Mouse (Mus musculus) neural tube, embryonic 15.5 days (tissue): ENCODE data around the gene Ispd. TPM values are rescaled to one million over a fixed set of nuclear protein-coding genes. Genes with fewer than 3 reads are reported as not detected.

ENCODE experiments used
- ATAC-seq: fragments of 200-750 bp; cut with Nextera tagmentation; 2 replicates; pipeline ENCODE4 v1.8.0; 2017; ENCODE audit warnings: mild to moderate bottlenecking, moderate TSS enrichment, moderate library complexity; ENCODE audit not compliant: low FRiP score
- H3K27ac ChIP-seq: fragments of 300-500 bp; sonication (generic); replicated peaks from 2 replicates; pipeline ENCODE4 v1.5.1; 2015; ENCODE audit warnings: mild to moderate bottlenecking, inconsistent platforms
- H3K27me3 ChIP-seq: fragments of 300-500 bp; sonication (generic); replicated peaks from 2 replicates; pipeline ENCODE4 v1.6.1; 2015; ENCODE audit warnings: inconsistent platforms
- H3K36me3 ChIP-seq: fragments of 300-500 bp; sonication (generic); 2 replicates; pipeline ENCODE4 v1.6.1; 2015; ENCODE audit warnings: inconsistent platforms
- H3K4me1 ChIP-seq: fragments of 300-500 bp; sonication (generic); 2 replicates; pipeline ENCODE4 v1.6.1; 2015; ENCODE audit warnings: inconsistent platforms
- H3K4me2 ChIP-seq: fragments of 300-500 bp; sonication (generic); 2 replicates; pipeline ENCODE4 v1.6.1; 2015; ENCODE audit warnings: inconsistent platforms, mild to moderate bottlenecking, moderate library complexity
- H3K4me3 ChIP-seq: fragments of 300-500 bp; sonication (generic); replicated peaks from 2 replicates; pipeline ENCODE4 v1.5.1; 2015; ENCODE audit warnings: mild to moderate bottlenecking, inconsistent platforms
- H3K9ac ChIP-seq: fragments of 300-500 bp; sonication (generic); replicated peaks from 2 replicates; pipeline ENCODE4 v1.6.1; 2015; ENCODE audit warnings: mild to moderate bottlenecking, inconsistent platforms
- H3K9me3 ChIP-seq: fragments of 300-500 bp; sonication (generic); replicated peaks from 2 replicates; pipeline ENCODE4 v1.6.1; 2016; ENCODE audit warnings: inconsistent platforms
- WGBS: fragments of 180-500 bp; shearing (Covaris S2); methylation state at CpG from one replicate; pipeline ENCODE4 v1.1.7; 2015; ENCODE audit warnings: mixed read lengths; 5-methylcytosine and 5-hydroxymethylcytosine counted together
- polyA plus RNA-seq: library from polyadenylated mRNA; unstranded; fragments of >200 nt; fragmentation: Nextera tagmentation; extraction: Ambion mirVana; gene quantifications from 2 replicates; pipeline ENCODE4 v1.2.1, GENCODE M21; 2015

Ispd gene
- polyA plus RNA-seq, 1 experiment from 2014 or later: 15.3 TPM

- Histone ChIP-seq H3K9me3 (no peaks in the 10 kb centered on the region), H3K36me3 (no peaks in the 10 kb centered on the region), H3K4me2 (no peak overlapping the region), H3K4me1 (no peaks in the 10 kb centered on the region), H3K9ac (no peak overlapping the region), H3K4me3 (no peak overlapping the region), H3K27me3 (no peaks in the 10 kb centered on the region), H3K27ac (no peak overlapping the region)
- ATAC-seq: no peak
- 78% methylated on average over 6 of the region's 6 CpGs for WGBS
Measured at GRCm38 (mm10) chr12:36722754-36723153, 341.5 kb downstream of the Ispd start.

GRCm38 (mm10) chr12:36723302-36723701 is 342.1 kb downstream of the Ispd start:
- WGBS: 79% methylated on average over 3 of the region's 3 CpGs
- no peaks in the 10 kb centered on the region for H3K9me3 ChIP-seq
- no peak overlapping the region for H3K9ac ChIP-seq
- ATAC-seq: no peak
- no peaks in the 10 kb centered on the region for H3K27me3 ChIP-seq
- no peak overlapping the region for H3K4me3 ChIP-seq
- H3K27ac ChIP-seq: no peak overlapping the region
- no peaks in the 10 kb centered on the region for H3K4me1 ChIP-seq
- no peak overlapping the region for H3K4me2 ChIP-seq
- H3K36me3 ChIP-seq: no peaks in the 10 kb centered on the region

GRCm38 (mm10) chr12:36724297-36724696 is 343.0 kb downstream of the Ispd start:
- Histone ChIP-seq H3K36me3 (no peaks in the 10 kb centered on the region), H3K4me3 (no peak overlapping the region), H3K9me3 (no peaks in the 10 kb centered on the region), H3K9ac (no peak overlapping the region), H3K27ac (no peak overlapping the region), H3K4me1 (no peaks in the 10 kb centered on the region), H3K27me3 (no peaks in the 10 kb centered on the region), H3K4me2 (no peak overlapping the region)
- WGBS: 85% methylated on average over 4 of the region's 4 CpGs
- no peak for ATAC-seq

GRCm38 (mm10) chr12:36725250-36725649 is 344.0 kb downstream of the Ispd start:
- 89% methylated on average over 3 of the region's 3 CpGs for WGBS
- Histone ChIP-seq H3K4me3 (no peak overlapping the region), H3K36me3 (no peaks in the 10 kb centered on the region), H3K4me1 (no peaks in the 10 kb centered on the region), H3K4me2 (no peak overlapping the region), H3K27me3 (no peaks in the 10 kb centered on the region), H3K9me3 (no peaks in the 10 kb centered on the region), H3K27ac (no peak overlapping the region), H3K9ac (no peak overlapping the region)
- ATAC-seq: no peak

- H3K4me1 ChIP-seq: no peaks in the 10 kb centered on the region
- no peak overlapping the region for H3K27ac ChIP-seq
- no peaks in the 10 kb centered on the region for H3K27me3 ChIP-seq
- no peaks in the 10 kb centered on the region for H3K9me3 ChIP-seq
- no peak overlapping the region for H3K4me2 ChIP-seq
- 79% methylated on average over 1 of the region's 1 CpGs for WGBS
- H3K9ac ChIP-seq: no peak overlapping the region
- no peaks in the 10 kb centered on the region for H3K36me3 ChIP-seq
- no peak for ATAC-seq
- H3K4me3 ChIP-seq: no peak overlapping the region
Measured at GRCm38 (mm10) chr12:36726026-36726425, 344.8 kb downstream of the Ispd start.

GRCm38 (mm10) chr12:36733673-36734371 is 352.6 kb downstream of the Ispd start:
- Histone ChIP-seq H3K4me3 (no peak overlapping the region), H3K27me3 (no peaks in the 10 kb centered on the region), H3K4me1 (no peaks in the 10 kb centered on the region), H3K36me3 (no peaks in the 10 kb centered on the region), H3K27ac (no peak overlapping the region), H3K4me2 (no peak overlapping the region), H3K9ac (no peak overlapping the region), H3K9me3 (no peaks in the 10 kb centered on the region)
- WGBS: 84% methylated on average over 4 of the region's 4 CpGs
- no peak for ATAC-seq

Other genes starting within 250 kb of the Ispd start
- gene Ankmy2, start 224.3 kb upstream of the Ispd start, polyA plus RNA-seq: 73.9 and 80.3 TPM in 2 replicates
- 346 and 378 TPM in 2 replicates for gene Bzw2, start 223.4 kb upstream of the Ispd start, polyA plus RNA-seq
- not detected in 2 replicates for gene Lrrc72, start 128.1 kb upstream of the Ispd start, polyA plus RNA-seq
- gene Sostdc1, start 67.3 kb upstream of the Ispd start, polyA plus RNA-seq: 14.0 and 15.2 TPM in 2 replicates
- 1.8 and 3.1 TPM in 2 replicates for gene D630036H23Rik, start 731 bp downstream of the Ispd start, polyA plus RNA-seq